Mouse (Mus musculus): ENCODE measurements around the gene Snrpd2. TPM values are rescaled to one million over a fixed set of nuclear protein-coding genes. Genes with fewer than 3 reads are reported as not detected.
A peak's percentile ranks its signal among the peaks of the same experiment; 100 is the strongest.
"Not testable (repeated sequence)": the region's sequence is repeated elsewhere in the genome, so short reads cannot be mapped to it uniquely, and the experiment has no call there.

The Snrpd2 gene
- total RNA-seq, 4 experiments from 2014 or later, result 63.5 to 76.4 (median 68.8) TPM

- DNase-seq (ENCODE audit: low spot score), result peak; percentile 99
Measured at GRCm38 (mm10) chr7:19148875-19149541, 514 bp upstream of the Snrpd2 start, which contains the start of gene Qpctl. Gene Qpctl (minus strand): TSS chr7:19149291.

DNA sequence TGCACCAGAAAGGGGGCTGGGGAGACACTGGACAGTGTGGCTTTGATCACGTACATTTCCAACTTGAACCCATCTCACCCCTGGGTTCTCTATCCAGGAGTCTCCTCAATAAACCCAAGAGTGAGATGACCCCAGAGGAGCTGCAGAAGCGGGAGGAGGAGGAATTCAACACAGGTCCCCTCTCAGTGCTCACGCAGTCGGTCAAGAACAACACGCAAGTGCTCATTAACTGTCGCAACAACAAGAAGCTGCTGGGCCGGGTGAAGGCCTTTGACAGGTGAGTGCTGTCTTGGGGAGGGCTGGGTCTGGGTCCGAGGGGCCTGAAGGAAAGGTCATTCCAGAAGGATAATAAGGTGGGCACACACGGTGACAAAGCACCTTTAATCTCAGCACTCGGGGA lies 1.6 kb downstream of the Snrpd2 start:
- DNase-seq (ENCODE audit: low spot score), result not testable (repeated sequence)

DNA sequence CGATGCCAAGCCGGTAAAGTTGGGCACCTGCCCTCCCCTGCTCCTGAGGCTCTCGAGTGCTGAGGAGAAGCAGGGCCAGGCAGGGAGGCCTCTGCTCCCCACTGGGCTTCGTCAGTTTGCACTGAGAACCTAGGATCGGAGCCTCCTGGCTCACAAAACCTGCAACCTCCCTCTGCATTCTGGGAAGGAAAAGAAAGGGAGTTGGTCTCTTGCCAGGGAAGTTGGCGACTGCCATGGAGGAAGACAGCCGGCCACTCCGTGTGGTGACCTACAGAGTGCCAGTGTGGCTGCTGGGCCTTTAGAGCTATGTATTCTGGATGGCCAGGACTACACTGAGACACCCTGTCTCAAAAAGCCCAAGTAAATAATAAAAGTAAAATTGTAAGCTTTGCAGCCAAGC lies 5.3 kb downstream of the Snrpd2 start:
- DNase-seq (ENCODE audit: low spot score), result no peak

GRCm38 (mm10) chr7:19155825-19156475 lies 6.4 kb downstream of the Snrpd2 start:
- no peak for DNase-seq (ENCODE audit: low spot score)

DNA sequence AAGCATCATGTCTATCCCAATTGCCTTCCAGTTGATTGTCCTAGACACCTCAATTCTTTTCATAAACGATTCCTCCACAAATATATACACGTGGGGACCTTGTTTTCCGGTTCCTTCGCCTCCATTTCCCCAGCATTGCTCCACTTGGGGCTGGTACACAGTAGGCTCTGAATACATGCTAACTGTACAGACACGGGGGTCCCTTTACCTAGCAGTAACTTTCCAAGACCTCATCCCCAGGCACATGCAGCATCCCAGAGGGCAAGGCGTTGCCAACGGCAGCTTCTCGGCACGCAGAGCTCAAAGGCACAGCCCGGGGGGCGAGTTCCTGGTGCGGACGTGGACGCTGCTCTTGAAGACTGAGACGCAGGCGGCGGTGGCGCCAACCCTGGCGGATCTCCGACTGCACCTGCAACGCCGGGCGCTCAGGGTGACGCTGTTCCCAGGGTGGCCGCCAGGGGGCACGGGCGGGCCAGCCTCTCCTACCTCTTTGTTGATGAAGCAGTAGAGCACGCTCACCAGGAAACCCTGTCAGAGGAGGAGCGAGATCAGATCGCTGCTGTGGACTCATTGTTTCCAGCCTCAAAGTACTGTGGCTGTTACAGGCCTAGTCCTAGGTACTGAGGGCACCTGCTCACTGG lies 7.8 kb downstream of the Snrpd2 start:
- DNase-seq (ENCODE audit: low spot score), result peak; percentile 85

GRCm38 (mm10) chr7:19158601-19159000 lies 9.1 kb downstream of the Snrpd2 start:
- DNase-seq (ENCODE audit: low spot score), result no peak

- no peak for DNase-seq (ENCODE audit: low spot score)
Measured at GRCm38 (mm10) chr7:19159411-19159810, 9.9 kb downstream of the Snrpd2 start.

GRCm38 (mm10) chr7:19160115-19160514 lies 10.6 kb downstream of the Snrpd2 start:
- no peak for DNase-seq (ENCODE audit: low spot score)

- no peak for DNase-seq (ENCODE audit: low spot score)
Measured at GRCm38 (mm10) chr7:19162928-19163327, 13.4 kb downstream of the Snrpd2 start.

DNA sequence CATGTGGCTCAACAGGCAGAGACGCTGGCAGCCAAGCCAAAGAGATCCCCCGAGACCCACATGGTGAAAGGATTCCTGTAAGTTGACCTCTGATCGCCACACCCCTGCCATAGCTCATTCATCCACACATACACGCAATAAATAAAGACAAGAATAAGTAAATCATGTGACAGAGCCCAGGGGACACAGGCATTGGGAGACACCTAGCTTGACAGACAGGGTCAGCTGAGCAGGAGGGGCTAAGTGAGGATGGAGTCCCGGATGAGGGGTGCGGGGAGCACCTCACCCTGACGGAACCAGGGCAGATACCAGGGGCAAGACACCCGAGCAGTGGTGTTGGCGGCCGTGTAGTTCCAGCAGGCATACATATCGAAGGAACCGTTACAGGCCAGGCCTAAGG lies 14.2 kb downstream of the Snrpd2 start:
- DNase-seq (ENCODE audit: low spot score), result no peak

DNA sequence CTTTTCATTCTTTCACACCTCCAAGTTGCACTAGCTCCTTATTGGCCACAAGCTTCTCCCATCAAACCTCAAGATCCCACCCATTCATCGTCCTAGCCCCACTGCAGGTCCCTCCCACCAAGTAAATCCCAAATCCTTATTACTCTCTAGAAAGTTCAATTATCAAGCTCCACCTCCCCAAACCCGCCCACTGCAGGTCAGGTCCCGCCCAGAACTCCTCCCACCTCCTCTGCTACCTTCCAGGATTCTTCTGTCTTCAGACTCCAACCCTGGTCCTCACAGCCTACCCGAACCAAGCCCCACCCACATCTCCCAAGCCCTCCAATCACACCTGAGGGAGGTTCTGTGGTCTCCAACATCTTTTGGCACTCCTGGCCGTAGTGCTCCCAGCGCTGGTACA lies 14.7 kb downstream of the Snrpd2 start:
- DNase-seq (ENCODE audit: low spot score), result no peak

GRCm38 (mm10) chr7:19164978-19165377 lies 15.5 kb downstream of the Snrpd2 start:
- no peak for DNase-seq (ENCODE audit: low spot score)

DNA sequence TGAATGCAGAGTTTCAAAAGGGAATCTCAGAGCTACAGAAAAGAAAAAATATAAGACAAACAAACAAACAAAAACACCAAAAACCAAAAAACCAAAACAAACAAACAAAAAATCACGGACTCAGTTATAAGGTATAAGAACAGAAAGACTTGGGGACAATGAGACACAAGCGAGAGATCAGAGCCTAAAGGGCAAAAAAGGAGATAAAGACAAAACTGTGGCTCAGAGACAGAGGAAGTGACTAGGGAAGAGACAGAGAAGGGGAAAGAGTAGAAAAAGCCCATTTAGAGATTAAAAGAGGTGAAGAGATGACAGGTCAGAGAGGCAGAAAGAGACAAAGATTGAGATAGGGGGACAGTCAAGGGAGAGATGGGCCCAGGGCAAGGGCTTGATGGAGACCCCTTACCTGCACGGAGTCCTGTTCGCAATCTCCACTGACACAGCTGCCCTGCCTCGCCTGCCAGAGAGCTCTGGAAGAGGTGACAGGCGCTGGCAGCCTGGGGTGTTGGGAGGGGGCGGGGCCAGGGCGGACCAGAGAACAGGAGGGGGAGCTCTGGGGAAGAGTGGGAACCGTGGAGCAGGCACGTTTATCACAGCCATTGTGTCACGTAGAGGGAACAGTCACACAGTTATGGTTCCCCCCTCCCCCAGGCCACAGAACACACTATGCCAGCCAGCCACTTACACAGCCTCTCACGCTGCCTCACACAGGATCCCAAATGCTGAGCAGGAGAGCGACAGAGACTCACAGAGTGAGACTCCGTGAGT lies 16.3 kb downstream of the Snrpd2 start, which contains the start of gene Gipr:
Gipr (minus strand) TSS at position 472 of the 768 bp plus-strand sequence.
- DNase-seq (ENCODE audit: low spot score), result no peak

- DNase-seq (ENCODE audit: low spot score), result no peak
Measured at GRCm38 (mm10) chr7:19166990-19167389, 17.5 kb downstream of the Snrpd2 start.

GRCm38 (mm10) chr7:19169506-19169905 lies 20.0 kb downstream of the Snrpd2 start:
- DNase-seq (ENCODE audit: low spot score), result no peak

GRCm38 (mm10) chr7:19170142-19170541 lies 20.6 kb downstream of the Snrpd2 start:
- DNase-seq (ENCODE audit: low spot score), result peak; percentile 50

GRCm38 (mm10) chr7:19171831-19172230 lies 22.3 kb downstream of the Snrpd2 start:
- DNase-seq (ENCODE audit: low spot score), result no peak

- DNase-seq (ENCODE audit: low spot score), result peak; percentile 83
Measured at GRCm38 (mm10) chr7:19172874-19173273, 23.4 kb downstream of the Snrpd2 start.

- no peak for DNase-seq (ENCODE audit: low spot score)
Measured at GRCm38 (mm10) chr7:19175708-19176515, 26.4 kb downstream of the Snrpd2 start, which contains the start of gene Eml2. Gene Eml2 (plus strand): TSS chr7:19176421.

DNA sequence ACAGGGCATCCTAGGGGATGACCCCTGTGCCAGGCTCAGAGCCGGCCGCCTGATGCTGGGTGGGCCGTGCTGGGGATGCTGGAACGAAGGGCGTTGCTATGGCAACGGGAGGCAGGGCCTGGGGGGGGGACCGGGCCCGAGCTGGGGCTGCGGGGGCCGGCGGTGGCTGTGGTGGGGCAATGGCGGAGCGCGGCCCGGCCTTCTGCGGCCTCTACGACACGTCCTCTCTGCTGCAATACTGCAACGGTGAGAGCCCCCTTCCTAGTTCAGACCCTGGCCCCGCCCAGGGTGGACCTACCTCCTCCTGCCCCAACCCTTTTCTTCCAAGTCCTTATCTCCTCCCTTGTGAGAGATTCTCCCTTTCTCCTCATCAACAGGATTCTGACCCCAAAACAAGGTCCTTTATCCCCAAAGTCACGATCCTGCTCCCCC lies 27.0 kb downstream of the Snrpd2 start:
- DNase-seq (ENCODE audit: low spot score), result no peak

- no peak for DNase-seq (ENCODE audit: low spot score)
Measured at GRCm38 (mm10) chr7:19177216-19177615, 27.7 kb downstream of the Snrpd2 start.
